Mouse (Mus musculus): ENCODE data around the gene Vwa1.
"Not testable (repeated sequence)": the region's sequence is repeated elsewhere in the genome, so short reads cannot be mapped to it uniquely, and the experiment has no call there.

DNA sequence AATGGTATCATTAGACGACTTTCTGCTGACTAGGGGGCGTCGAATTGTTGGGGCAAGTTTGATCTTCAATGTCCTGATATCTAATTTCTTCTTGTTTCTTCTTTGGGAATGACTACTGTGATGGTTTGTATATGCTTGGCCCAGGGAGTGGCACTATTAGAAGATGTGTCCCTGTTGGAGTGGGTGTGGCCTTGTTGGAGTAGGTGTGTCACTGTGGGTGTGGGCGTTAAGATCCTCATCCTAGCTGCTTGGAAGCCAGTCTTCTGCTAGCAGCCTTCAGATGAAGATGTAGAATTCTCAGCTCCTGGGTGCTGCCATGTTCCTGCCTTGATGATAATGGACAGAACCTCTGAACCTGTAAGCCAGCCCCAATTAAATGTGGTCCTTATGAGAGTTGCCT lies 14.3 kb upstream of the Vwa1 start:
- not testable (repeated sequence) for TF ChIP-seq CTCF, EP300 (IDR thresholded peaks at IDR 0.05)
